Mouse (Mus musculus) heart, adult 2 months (tissue): Measurements from ENCODE around the gene Usb1.

ENCODE experiments used
- CTCF ChIP-seq: fragments of 200-600 bp; IDR thresholded peaks from 2 replicates; pipeline ENCODE4 v1.8.1; 2022; ENCODE audit warnings: antibody characterized with exemption, mild to moderate bottlenecking, moderate library complexity
- EP300 ChIP-seq: fragments of 200-500 bp; IDR thresholded peaks from 2 replicates; pipeline ENCODE4 v1.6.1; 2011; ENCODE audit warnings: low read depth, low read length, control low read depth; ENCODE audit not compliant: insufficient read depth
- POLR2A ChIP-seq: fragments of 200-500 bp; IDR thresholded peaks from 2 replicates; pipeline ENCODE4 v1.6.1; 2011; ENCODE audit warnings: mild to moderate bottlenecking, low read depth, low read length, control low read depth; ENCODE audit not compliant: insufficient read depth

- TF ChIP-seq CTCF: no peak
- TF ChIP-seq POLR2A: no peak
- no peak for TF ChIP-seq EP300
These were observed 55.9 kb downstream of the Usb1 start for GRCm38 (mm10) chr8:95387936-95388335.
